Mouse (Mus musculus): Measurements from ENCODE around the gene Rab23.

DNA sequence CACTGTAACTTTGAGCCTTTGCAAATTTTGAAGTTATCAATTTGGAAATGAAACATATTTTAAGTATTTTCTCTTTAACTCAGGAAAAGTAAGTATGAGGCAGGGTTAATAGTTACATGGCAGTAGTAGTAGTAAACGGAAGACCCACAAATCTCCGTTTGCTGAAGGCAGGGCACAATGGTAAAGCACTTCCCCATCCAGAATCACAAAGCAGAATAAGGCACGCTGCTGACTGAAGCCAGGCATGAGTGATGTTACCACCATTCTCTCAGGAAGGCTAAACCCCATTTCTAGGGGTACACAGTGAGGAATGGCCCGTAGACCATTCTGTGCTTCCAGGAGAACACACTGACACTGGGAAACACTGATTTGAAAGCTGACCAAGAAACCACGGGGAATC lies 68.4 kb downstream of the Rab23 start:
- TF ChIP-seq POLR2A (IDR thresholded peaks at IDR 0.05; ENCODE audit: control insufficient read depth, low read depth, low read length) (no peak), CTCF (IDR thresholded peaks at IDR 0.05; ENCODE audit: control insufficient read depth, insufficient read depth, insufficient replicate concordance, low read depth, low read length) (no peak)
